Mouse (Mus musculus) leukemia stem cell, adult 10-12 weeks (primary cell): ENCODE results near the gene Gm19684. TPM values are rescaled to one million over a fixed set of nuclear protein-coding genes. Genes with fewer than 3 reads are reported as not detected.

Source experiments
- polyA plus RNA-seq: library from polyadenylated mRNA; stranded (reverse); fragments of >175 nt; gene quantifications from 2 replicates; pipeline ENCODE4 v1.2.3, GENCODE M21; 2012; ENCODE audit warnings: low replicate concordance

Gm19684 gene
- not detected in 2 replicates for polyA plus RNA-seq

DNA sequence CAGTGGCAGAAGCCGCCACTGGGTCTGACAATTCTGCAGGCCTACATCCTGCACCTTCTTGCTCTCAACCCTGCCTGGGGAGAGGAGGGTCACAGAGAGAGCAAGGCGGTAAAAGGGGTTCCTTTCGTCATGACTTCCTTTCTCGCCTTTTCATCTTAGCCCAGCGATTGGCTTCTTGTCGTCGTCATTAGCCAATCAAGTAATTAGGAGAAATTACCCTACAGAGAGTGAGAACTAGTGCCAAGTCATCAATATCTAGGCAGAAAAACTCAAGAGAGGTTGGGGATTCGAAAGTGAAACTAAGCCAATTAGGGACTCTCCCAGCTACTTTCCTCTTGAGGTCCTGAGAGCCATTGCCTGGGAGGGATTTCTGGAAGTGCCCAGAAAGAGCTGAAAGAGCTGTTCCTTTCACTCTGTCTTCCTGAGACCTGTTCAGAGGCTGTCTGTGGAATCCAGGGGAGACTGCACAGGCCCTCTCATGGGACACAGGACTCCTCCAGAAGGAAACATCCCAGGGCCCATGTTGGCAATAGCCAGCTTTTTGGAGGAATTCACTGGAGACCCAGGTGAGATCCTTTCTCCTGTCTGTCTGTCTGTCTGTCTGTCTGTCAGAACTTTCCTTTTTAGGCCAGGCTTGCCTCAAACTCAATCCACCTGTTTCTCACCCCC lies at the start of gene Gm19684:
Gm19684 (plus strand) TSS at position 327 of the 669 bp plus-strand sequence.

GRCm38 (mm10) chr17:36128968-36129817 lies 7.7 kb downstream of the Gm19684 start, which contains the start of gene Gm7030:
TSS of gene Gm7030 (minus strand) at chr17:36129425.

DNA sequence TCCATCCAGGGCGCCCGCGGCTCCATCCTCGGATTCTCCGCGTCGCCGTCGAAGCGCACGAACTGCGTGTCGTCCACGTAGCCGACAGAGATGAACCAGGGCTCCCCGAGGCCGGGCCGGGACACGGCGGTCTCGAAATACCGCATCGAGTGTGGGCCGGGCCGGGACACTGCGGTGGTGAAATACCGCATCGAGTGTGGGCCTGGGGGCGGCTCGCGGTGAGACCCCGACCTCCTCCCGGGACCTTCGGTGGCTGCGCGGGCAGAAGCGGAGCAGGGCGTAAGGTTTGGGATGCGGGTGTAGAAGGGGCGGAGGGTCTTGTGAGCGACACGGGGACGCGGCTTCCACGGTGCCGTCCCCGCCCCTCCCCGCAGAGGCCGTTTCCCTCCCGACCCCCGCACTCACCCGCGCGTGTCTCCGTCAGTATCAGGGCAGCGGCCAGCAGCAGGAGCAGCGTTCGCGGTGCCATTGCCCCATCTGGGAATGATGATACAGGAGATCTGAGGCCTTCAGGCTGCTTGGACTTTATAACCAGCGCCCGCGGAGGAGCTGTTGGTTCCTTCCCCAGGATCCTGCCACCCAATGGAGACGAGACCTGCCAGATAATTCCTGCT lies 46.7 kb downstream of the Gm19684 start, which contains the start of gene Gm8909:
Gm8909 (minus strand) TSS at position 499 of the 614 bp plus-strand sequence.

Other genes starting within 250 kb of the Gm19684 start
- gene Dhx16, start 241.9 kb upstream of the Gm19684 start, polyA plus RNA-seq = 47.3 and 54.9 TPM in 2 replicates
- gene 2310061I04Rik, start 224.2 kb upstream of the Gm19684 start, polyA plus RNA-seq = 442 and 598 TPM in 2 replicates
- gene Atat1, start 211.6 kb upstream of the Gm19684 start, polyA plus RNA-seq = 27.0 and 29.6 TPM in 2 replicates
- gene Mrps18b, start 205.3 kb upstream of the Gm19684 start, polyA plus RNA-seq = 6.0 and 7.8 TPM in 2 replicates
- gene Ppp1r10, start 205.2 kb upstream of the Gm19684 start, polyA plus RNA-seq = 43.9 and 58.4 TPM in 2 replicates
- gene Abcf1, start 151.9 kb upstream of the Gm19684 start, polyA plus RNA-seq = 59.2 and 180 TPM in 2 replicates
- gene Gnl1, start 141.8 kb upstream of the Gm19684 start, polyA plus RNA-seq = 57.8 and 75.8 TPM in 2 replicates
- gene Prr3, start 141.4 kb upstream of the Gm19684 start, polyA plus RNA-seq = 12.4 and 15.2 TPM in 2 replicates
- 13.9 and 21.8 TPM in 2 replicates for gene H2-T24, start 101.1 kb upstream of the Gm19684 start, polyA plus RNA-seq
- gene H2-T23, start 88.8 kb upstream of the Gm19684 start, polyA plus RNA-seq = 71.1 and 96.8 TPM in 2 replicates
- gene H2-T22, start 78.9 kb upstream of the Gm19684 start, polyA plus RNA-seq = 8.8 and 13.7 TPM in 2 replicates
- not detected in 2 replicates for gene Gm6034, start 78.7 kb upstream of the Gm19684 start, polyA plus RNA-seq
- gene Gm11127, start 63.3 kb upstream of the Gm19684 start, polyA plus RNA-seq = 39.1 and 40.3 TPM in 2 replicates
- 0.30 TPM in 1 of 2 replicates, not detected in the other for gene Gm7030, start 7.7 kb downstream of the Gm19684 start, polyA plus RNA-seq
- gene Gm8909, start 46.9 kb downstream of the Gm19684 start, polyA plus RNA-seq = 0.54 TPM in 1 of 2 replicates, not detected in the other
- not detected in 2 replicates for gene H2-T3, start 68.6 kb downstream of the Gm19684 start, polyA plus RNA-seq
- gene Rpp21, start 136.4 kb downstream of the Gm19684 start, polyA plus RNA-seq = 59.6 and 98.6 TPM in 2 replicates
- gene Trim39, start 150.6 kb downstream of the Gm19684 start, polyA plus RNA-seq = 10.4 and 12.7 TPM in 2 replicates
- gene H2-M10.2, start 164.8 kb downstream of the Gm19684 start, polyA plus RNA-seq = not detected in 2 replicates
- not detected in 2 replicates for gene H2-M10.1, start 204.5 kb downstream of the Gm19684 start, polyA plus RNA-seq
- gene H2-M10.3, start 246.7 kb downstream of the Gm19684 start, polyA plus RNA-seq = not detected in 2 replicates